Mouse (Mus musculus): ENCODE measurements around the gene Fkbpl. TPM values are rescaled to one million over a fixed set of nuclear protein-coding genes. Genes with fewer than 3 reads are reported as not detected.

The Fkbpl gene
- total and polyA plus RNA-seq, 2 experiments from 2014 or later = 6.1 to 10.4 TPM

GRCm38 (mm10) chr17:34629796-34630603 lies 14.6 kb upstream of the Fkbpl start:
- H3K9ac ChIP-seq (replicated peaks; ENCODE audit: low read length) = peak overlapping the region; percentile 46; the same call in 1 of the 2 replicates
- DNase-seq (ENCODE audit: low spot score) (no peak), ATAC-seq (no peak)
- H3K4me3 ChIP-seq (ENCODE audit: low read length) = peak overlapping the region; percentile 55
- H3K36me3 ChIP-seq (ENCODE audit: insufficient read depth, low read length) = no peaks in the 10 kb centered on the region
- H3K27me3 ChIP-seq (ENCODE audit: insufficient read depth, low read length) = no peaks in the 10 kb centered on the region
- peak overlapping the region; percentile 20; the same call in 1 of the 2 replicates for H3K27ac ChIP-seq
- TF ChIP-seq CTCF (IDR thresholded peaks at IDR 0.05; ENCODE audit: low read depth) = no peak
- H3K9me3 ChIP-seq (ENCODE audit: low read length) = no peaks in the 10 kb centered on the region
- H3K4me2 ChIP-seq (ENCODE audit: low read depth, low read length) = peak overlapping the region; percentile 98
- H3K4me1 ChIP-seq (ENCODE audit: insufficient read depth, low read length) = peaks cover 44% of the 10 kb centered on the region
- 17% methylated on average over 12 of the region's 12 CpGs for WGBS

DNA sequence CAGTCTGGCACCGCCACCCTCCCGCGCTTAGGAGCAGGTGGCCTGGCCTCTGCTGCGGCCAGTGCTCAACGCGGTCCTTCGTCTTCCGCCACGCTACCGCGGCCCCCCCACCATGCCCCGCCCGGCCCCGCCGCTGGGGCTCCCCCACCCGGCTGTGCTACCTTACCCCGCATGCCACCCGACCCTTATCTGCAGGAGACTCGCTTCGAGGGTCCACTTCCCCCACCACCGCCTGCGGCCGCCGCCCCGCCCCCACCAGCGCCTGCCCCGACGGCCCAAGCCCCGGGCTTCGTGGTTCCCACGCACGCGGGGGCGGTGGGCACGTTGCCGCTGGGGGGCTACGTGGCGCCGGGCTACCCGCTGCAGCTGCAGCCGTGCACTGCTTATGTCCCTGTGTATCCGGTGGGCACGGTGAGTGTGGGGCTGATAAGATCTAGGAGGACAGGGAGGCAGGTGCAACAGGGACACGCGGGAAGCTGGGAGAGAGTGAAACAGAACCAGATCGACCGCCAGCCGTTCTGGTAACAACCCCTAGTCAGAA lies 13.7 kb upstream of the Fkbpl start:
- Histone ChIP-seq H3K27me3 (ENCODE audit: insufficient read depth, low read length) (no peaks in the 10 kb centered on the region), H3K4me3 (ENCODE audit: low read length) (peak overlapping the region; percentile 55), H3K9ac (replicated peaks; ENCODE audit: low read length) (peak overlapping the region; percentile 46), H3K4me1 (ENCODE audit: insufficient read depth, low read length) (peaks cover 44% of the 10 kb centered on the region), H3K27ac (peak overlapping the region; percentile 8; the same call in 1 of the 2 replicates), H3K36me3 (ENCODE audit: insufficient read depth, low read length) (no peaks in the 10 kb centered on the region), H3K9me3 (ENCODE audit: low read length) (no peaks in the 10 kb centered on the region), H3K4me2 (ENCODE audit: low read depth, low read length) (peak overlapping the region; percentile 98)
- DNase-seq (ENCODE audit: low spot score) (no peak), ATAC-seq (no peak)
- WGBS = 3% methylated on average over 44 of the region's 48 CpGs
- no peak for TF ChIP-seq CTCF (IDR thresholded peaks at IDR 0.05; ENCODE audit: low read depth)

DNA sequence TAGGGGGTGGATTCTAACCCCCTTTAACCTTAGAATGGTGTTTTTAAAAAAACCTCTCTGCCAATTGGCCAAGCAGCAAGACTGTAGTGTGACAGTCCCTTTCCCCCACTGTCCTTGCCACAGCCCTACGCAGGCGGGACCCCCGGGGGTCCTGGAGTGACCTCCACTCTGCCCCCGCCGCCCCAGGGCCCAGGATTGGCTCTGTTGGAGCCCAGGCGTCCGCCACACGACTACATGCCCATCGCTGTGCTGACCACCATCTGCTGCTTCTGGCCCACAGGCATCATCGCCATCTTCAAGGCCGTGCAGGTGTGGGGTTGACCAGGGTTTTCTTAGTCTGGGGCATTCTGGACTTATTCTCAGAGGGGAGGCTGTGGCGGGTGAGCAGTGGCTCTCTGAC lies 12.9 kb upstream of the Fkbpl start:
- H3K27ac ChIP-seq = peak overlapping the region; percentile 11; the same call in 1 of the 2 replicates
- H3K9ac ChIP-seq (replicated peaks; ENCODE audit: low read length) = peak overlapping the region; percentile 44
- no peak for TF ChIP-seq CTCF (IDR thresholded peaks at IDR 0.05; ENCODE audit: low read depth)
- no peak for DNase-seq (ENCODE audit: low spot score)
- no peaks in the 10 kb centered on the region for H3K36me3 ChIP-seq (ENCODE audit: insufficient read depth, low read length)
- H3K4me2 ChIP-seq (ENCODE audit: low read depth, low read length) = peak overlapping the region; percentile 98
- peak overlapping the region; percentile 55 for H3K4me3 ChIP-seq (ENCODE audit: low read length)
- no peaks in the 10 kb centered on the region for H3K27me3 ChIP-seq (ENCODE audit: insufficient read depth, low read length)
- no peaks in the 10 kb centered on the region for H3K9me3 ChIP-seq (ENCODE audit: low read length)
- no peak for ATAC-seq
- 8% methylated on average over 12 of the region's 12 CpGs for WGBS
- H3K4me1 ChIP-seq (ENCODE audit: insufficient read depth, low read length) = peaks cover 39% of the 10 kb centered on the region

DNA sequence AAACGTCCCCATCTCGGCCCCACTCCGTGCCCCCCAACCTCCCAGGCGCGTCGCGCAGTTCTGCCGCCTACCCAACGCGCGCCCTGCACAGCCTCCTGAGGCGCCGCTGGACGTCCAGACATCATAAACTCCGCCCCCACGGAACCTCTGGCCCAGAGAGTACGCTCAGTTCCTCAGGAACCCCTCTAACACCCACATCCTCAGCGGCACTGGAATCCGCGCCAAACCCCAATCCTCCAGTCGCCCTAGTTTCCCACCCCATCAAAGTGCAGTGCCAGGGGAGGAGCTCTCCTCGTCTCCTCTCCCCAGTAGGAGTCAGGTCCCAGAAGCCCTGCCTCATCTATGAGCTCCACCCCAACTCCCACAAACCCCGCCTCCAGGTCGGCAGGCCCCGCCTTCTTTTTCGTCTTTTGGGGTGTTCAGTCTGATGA lies 12.3 kb upstream of the Fkbpl start:
- peak; percentile 30; the same call in 1 of the 2 replicates for ATAC-seq
- no peaks in the 10 kb centered on the region for H3K27me3 ChIP-seq (ENCODE audit: insufficient read depth, low read length)
- H3K9ac ChIP-seq (replicated peaks; ENCODE audit: low read length) = peak overlapping the region; percentile 44
- WGBS = 4% methylated on average over 26 of the region's 26 CpGs
- peak overlapping the region; percentile 55 for H3K4me3 ChIP-seq (ENCODE audit: low read length)
- H3K27ac ChIP-seq = peak overlapping the region; percentile 11; the same call in 1 of the 2 replicates
- no peak for TF ChIP-seq CTCF (IDR thresholded peaks at IDR 0.05; ENCODE audit: low read depth)
- H3K4me1 ChIP-seq (ENCODE audit: insufficient read depth, low read length) = peaks cover 39% of the 10 kb centered on the region
- peak; percentile 60 for DNase-seq (ENCODE audit: low spot score)
- no peaks in the 10 kb centered on the region for H3K9me3 ChIP-seq (ENCODE audit: low read length)
- H3K4me2 ChIP-seq (ENCODE audit: low read depth, low read length) = peak overlapping the region; percentile 98
- no peaks in the 10 kb centered on the region for H3K36me3 ChIP-seq (ENCODE audit: insufficient read depth, low read length)

DNA sequence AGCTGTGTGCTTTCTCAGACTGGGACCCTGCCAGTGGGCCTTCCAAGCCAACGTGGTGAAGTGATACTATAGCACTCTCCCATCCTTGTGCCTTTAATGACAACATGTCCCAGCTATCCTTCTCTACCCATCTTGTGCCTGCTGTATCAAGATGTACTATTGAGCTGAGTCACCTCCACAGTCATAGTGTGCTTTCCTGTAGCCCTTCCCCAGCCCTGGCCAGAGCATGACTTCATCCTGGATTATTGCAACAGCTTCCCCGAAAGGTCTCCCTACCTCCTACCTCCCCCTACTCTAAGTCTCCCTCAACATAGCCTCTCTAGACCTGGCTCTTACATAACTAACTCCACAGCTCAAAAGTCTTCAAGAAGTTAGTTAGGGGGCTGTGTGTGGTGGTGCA lies 8.9 kb upstream of the Fkbpl start:
- Histone ChIP-seq H3K4me2 (ENCODE audit: low read depth, low read length) (no peak overlapping the region), H3K4me3 (ENCODE audit: low read length) (no peak overlapping the region), H3K9ac (replicated peaks; ENCODE audit: low read length) (no peak overlapping the region), H3K9me3 (ENCODE audit: low read length) (no peaks in the 10 kb centered on the region), H3K4me1 (ENCODE audit: insufficient read depth, low read length) (peaks cover 11% of the 10 kb centered on the region), H3K27me3 (ENCODE audit: insufficient read depth, low read length) (no peaks in the 10 kb centered on the region), H3K36me3 (ENCODE audit: insufficient read depth, low read length) (no peaks in the 10 kb centered on the region), H3K27ac (no peak overlapping the region)
- ATAC-seq (no peak), DNase-seq (ENCODE audit: low spot score) (no peak)
- no peak for TF ChIP-seq CTCF (IDR thresholded peaks at IDR 0.05; ENCODE audit: low read depth)
- 70% methylated on average over 2 of the region's 2 CpGs for WGBS

DNA sequence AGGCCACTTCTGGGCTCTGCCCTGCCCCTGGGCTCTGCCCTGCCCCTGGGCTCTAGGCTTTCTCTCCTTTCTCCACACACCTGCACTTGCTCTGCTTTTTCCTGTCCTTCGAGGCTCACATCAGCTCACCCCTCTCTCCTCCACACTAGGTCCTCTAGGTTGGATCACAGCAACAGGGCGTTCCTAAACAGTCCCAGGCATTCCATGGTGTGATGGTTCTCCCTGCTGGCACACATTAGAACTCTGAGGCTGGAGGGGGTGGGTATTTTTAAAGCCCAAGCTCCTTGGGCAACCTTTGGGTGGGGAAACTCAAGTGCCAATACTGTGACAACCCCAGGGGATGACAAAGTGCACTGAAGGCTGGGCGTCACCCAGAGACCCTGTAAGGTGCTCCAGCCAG lies 7.1 kb upstream of the Fkbpl start:
- no peaks in the 10 kb centered on the region for H3K36me3 ChIP-seq (ENCODE audit: insufficient read depth, low read length)
- no peak for TF ChIP-seq CTCF (IDR thresholded peaks at IDR 0.05; ENCODE audit: low read depth)
- H3K9me3 ChIP-seq (ENCODE audit: low read length) = no peaks in the 10 kb centered on the region
- peaks cover 6% of the 10 kb centered on the region for H3K4me1 ChIP-seq (ENCODE audit: insufficient read depth, low read length)
- no peak for ATAC-seq
- H3K4me3 ChIP-seq (ENCODE audit: low read length) = no peak overlapping the region
- no peak for DNase-seq (ENCODE audit: low spot score)
- no peaks in the 10 kb centered on the region for H3K27me3 ChIP-seq (ENCODE audit: insufficient read depth, low read length)
- no peak overlapping the region for H3K4me2 ChIP-seq (ENCODE audit: low read depth, low read length)
- WGBS = 71% methylated on average over 3 of the region's 3 CpGs
- no peak overlapping the region for H3K27ac ChIP-seq
- no peak overlapping the region for H3K9ac ChIP-seq (replicated peaks; ENCODE audit: low read length)

All from hindbrain, postnatal 0 days (tissue).